Mouse (Mus musculus): ENCODE results near the gene Oip5. TPM values are rescaled to one million over a fixed set of nuclear protein-coding genes. Genes with fewer than 3 reads are reported as not detected.
A peak's percentile ranks its signal among the peaks of the same experiment; 100 is the strongest.
"Not testable (repeated sequence)": the region's sequence is repeated elsewhere in the genome, so short reads cannot be mapped to it uniquely, and the experiment has no call there.

Gene Oip5
- polyA plus RNA-seq, 1 experiment from 2014 or later, result 26.8 TPM

DNA sequence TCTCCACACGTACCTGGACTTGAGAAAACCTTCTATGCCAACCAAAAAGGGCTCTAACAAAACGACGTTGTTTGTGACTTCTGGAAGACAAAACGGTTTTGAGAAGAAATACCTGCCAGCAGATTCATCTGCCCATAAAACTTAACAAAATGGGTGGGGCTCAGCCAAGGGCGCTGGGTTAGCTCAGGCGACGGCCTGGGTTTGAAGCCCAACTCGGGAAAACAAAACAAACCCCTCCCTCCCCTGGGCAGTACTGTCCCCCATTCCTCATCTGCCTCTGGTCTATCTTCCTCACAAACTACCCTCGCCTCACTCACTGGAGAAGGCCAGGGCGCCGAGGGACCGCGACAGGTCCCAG lies 449 bp downstream of the Oip5 start:
- ATAC-seq (ENCODE audit: insufficient read depth, low FRiP score, low TSS enrichment) (no peak; the same call in 1 of the 2 replicates), DNase-seq (ENCODE audit: low spot score) (no peak)
- H3K4me1 ChIP-seq (ENCODE audit: control insufficient read depth, insufficient read depth, low read length), result peaks cover 7% of the 10 kb centered on the region; the same call in 1 of the 2 replicates
- peak overlapping the region; percentile 40 for H3K9ac ChIP-seq (ENCODE audit: low read length)
- H3K36me3 ChIP-seq (ENCODE audit: control insufficient read depth, insufficient read depth, low read length), result no peaks in the 10 kb centered on the region
- no peaks in the 10 kb centered on the region for H3K27me3 ChIP-seq (ENCODE audit: control insufficient read depth, insufficient read depth, low read length)
- H3K27ac ChIP-seq (ENCODE audit: low read depth, low read length), result no peak overlapping the region
- H3K4me2 ChIP-seq (ENCODE audit: low read depth), result peak overlapping the region; percentile 47
- H3K4me3 ChIP-seq (ENCODE audit: low read depth, low read length), result peak overlapping the region; percentile 59
- under 1% methylated on average over 13 of the region's 13 CpGs for WGBS
- no peaks in the 10 kb centered on the region for H3K9me3 ChIP-seq (ENCODE audit: control insufficient read depth, low read length)

GRCm38 (mm10) chr2:119607023-119607422 lies 11.2 kb downstream of the Oip5 start:
- no peak for ATAC-seq (ENCODE audit: insufficient read depth, low FRiP score, low TSS enrichment)

GRCm38 (mm10) chr2:119605361-119605973 lies 12.8 kb downstream of the Oip5 start:
- WGBS, result 93% methylated on average over 6 of the region's 6 CpGs
- Histone ChIP-seq H3K9me3 (ENCODE audit: control insufficient read depth, low read length) (no peaks in the 10 kb centered on the region), H3K4me2 (ENCODE audit: low read depth) (no peak overlapping the region), H3K27me3 (ENCODE audit: control insufficient read depth, insufficient read depth, low read length) (no peaks in the 10 kb centered on the region), H3K4me1 (ENCODE audit: control insufficient read depth, insufficient read depth, low read length) (no peaks in the 10 kb centered on the region), H3K4me3 (ENCODE audit: low read depth, low read length) (no peak overlapping the region), H3K36me3 (ENCODE audit: control insufficient read depth, insufficient read depth, low read length) (peaks cover 8% of the 10 kb centered on the region; the same call in 1 of the 2 replicates), H3K9ac (ENCODE audit: low read length) (no peak overlapping the region), H3K27ac (ENCODE audit: low read depth, low read length) (no peak overlapping the region)
- ATAC-seq (ENCODE audit: insufficient read depth, low FRiP score, low TSS enrichment), result no peak
- DNase-seq (ENCODE audit: low spot score), result no peak

More at GRCm38 (mm10) chr2:119607023-119607422, 11.2 kb downstream of the Oip5 start:
- no peaks in the 10 kb centered on the region for H3K9me3 ChIP-seq (ENCODE audit: control insufficient read depth, low read length)
- peaks cover 8% of the 10 kb centered on the region; the same call in 1 of the 2 replicates for H3K36me3 ChIP-seq (ENCODE audit: control insufficient read depth, insufficient read depth, low read length)
- no peaks in the 10 kb centered on the region for H3K4me1 ChIP-seq (ENCODE audit: control insufficient read depth, insufficient read depth, low read length)
- no peak overlapping the region for H3K9ac ChIP-seq (ENCODE audit: low read length)
- WGBS, result 96% methylated on average over 4 of the region's 4 CpGs
- H3K27ac ChIP-seq (ENCODE audit: low read depth, low read length), result no peak overlapping the region
- DNase-seq (ENCODE audit: low spot score), result no peak
- H3K4me2 ChIP-seq (ENCODE audit: low read depth), result no peak overlapping the region
- H3K27me3 ChIP-seq (ENCODE audit: control insufficient read depth, insufficient read depth, low read length), result no peaks in the 10 kb centered on the region
- H3K4me3 ChIP-seq (ENCODE audit: low read depth, low read length), result no peak overlapping the region

GRCm38 (mm10) chr2:119603909-119604308 lies 14.4 kb downstream of the Oip5 start:
- no peak overlapping the region for H3K4me3 ChIP-seq (ENCODE audit: low read depth, low read length)
- no peaks in the 10 kb centered on the region for H3K4me1 ChIP-seq (ENCODE audit: control insufficient read depth, insufficient read depth, low read length)
- no peak overlapping the region for H3K4me2 ChIP-seq (ENCODE audit: low read depth)
- H3K27me3 ChIP-seq (ENCODE audit: control insufficient read depth, insufficient read depth, low read length), result no peaks in the 10 kb centered on the region
- no peak overlapping the region for H3K9ac ChIP-seq (ENCODE audit: low read length)
- H3K36me3 ChIP-seq (ENCODE audit: control insufficient read depth, insufficient read depth, low read length), result peaks cover 8% of the 10 kb centered on the region; the same call in 1 of the 2 replicates
- WGBS, result 87% methylated on average over 2 of the region's 2 CpGs
- ATAC-seq (ENCODE audit: insufficient read depth, low FRiP score, low TSS enrichment) (no peak), DNase-seq (ENCODE audit: low spot score) (no peak)
- no peaks in the 10 kb centered on the region for H3K9me3 ChIP-seq (ENCODE audit: control insufficient read depth, low read length)
- no peak overlapping the region for H3K27ac ChIP-seq (ENCODE audit: low read depth, low read length)

- Histone ChIP-seq H3K27me3 (ENCODE audit: control insufficient read depth, insufficient read depth, low read length) (no peaks in the 10 kb centered on the region), H3K9me3 (ENCODE audit: control insufficient read depth, low read length) (no peaks in the 10 kb centered on the region), H3K27ac (ENCODE audit: low read depth, low read length) (no peak overlapping the region), H3K9ac (ENCODE audit: low read length) (no peak overlapping the region), H3K4me2 (ENCODE audit: low read depth) (no peak overlapping the region), H3K36me3 (ENCODE audit: control insufficient read depth, insufficient read depth, low read length) (peaks cover 9% of the 10 kb centered on the region; the same call in 1 of the 2 replicates), H3K4me3 (ENCODE audit: low read depth, low read length) (no peak overlapping the region), H3K4me1 (ENCODE audit: control insufficient read depth, insufficient read depth, low read length) (no peaks in the 10 kb centered on the region)
- 79% methylated on average over 1 of the region's 1 CpGs for WGBS
- ATAC-seq (ENCODE audit: insufficient read depth, low FRiP score, low TSS enrichment) (no peak), DNase-seq (ENCODE audit: low spot score) (no peak)
Measured at GRCm38 (mm10) chr2:119602488-119602887, 15.8 kb downstream of the Oip5 start.

DNA sequence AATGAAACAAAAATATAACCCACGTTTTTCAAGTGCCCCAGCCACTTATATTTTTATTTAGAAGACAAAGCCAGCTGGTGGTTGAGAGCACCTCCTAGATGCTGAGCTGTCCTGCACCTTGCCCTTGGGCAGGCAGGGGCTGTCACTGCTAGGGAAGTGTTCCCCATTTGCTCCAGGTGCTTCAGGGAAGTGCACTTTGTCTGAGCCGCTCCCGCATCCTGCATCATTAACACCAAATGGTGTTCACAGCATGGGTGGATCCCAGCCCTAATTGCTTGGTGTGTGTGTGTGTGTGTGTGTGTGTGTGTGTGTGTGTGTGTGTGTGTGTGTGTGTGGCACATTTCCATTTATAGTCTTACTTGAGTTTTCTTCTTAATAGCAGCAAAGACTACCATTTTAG lies 16.7 kb downstream of the Oip5 start:
- H3K4me3 ChIP-seq (ENCODE audit: low read depth, low read length); H3K4me1 ChIP-seq (ENCODE audit: control insufficient read depth, insufficient read depth, low read length); H3K27me3 ChIP-seq (ENCODE audit: control insufficient read depth, insufficient read depth, low read length); H3K4me2 ChIP-seq (ENCODE audit: low read depth); ATAC-seq (ENCODE audit: insufficient read depth, low FRiP score, low TSS enrichment); H3K9me3 ChIP-seq (ENCODE audit: control insufficient read depth, low read length); H3K9ac ChIP-seq (ENCODE audit: low read length); DNase-seq (ENCODE audit: low spot score); H3K27ac ChIP-seq (ENCODE audit: low read depth, low read length): not testable (repeated sequence)
- H3K36me3 ChIP-seq (ENCODE audit: control insufficient read depth, insufficient read depth, low read length), result peaks cover 12% of the 10 kb centered on the region
- 71% methylated on average over 3 of the region's 3 CpGs for WGBS

DNA sequence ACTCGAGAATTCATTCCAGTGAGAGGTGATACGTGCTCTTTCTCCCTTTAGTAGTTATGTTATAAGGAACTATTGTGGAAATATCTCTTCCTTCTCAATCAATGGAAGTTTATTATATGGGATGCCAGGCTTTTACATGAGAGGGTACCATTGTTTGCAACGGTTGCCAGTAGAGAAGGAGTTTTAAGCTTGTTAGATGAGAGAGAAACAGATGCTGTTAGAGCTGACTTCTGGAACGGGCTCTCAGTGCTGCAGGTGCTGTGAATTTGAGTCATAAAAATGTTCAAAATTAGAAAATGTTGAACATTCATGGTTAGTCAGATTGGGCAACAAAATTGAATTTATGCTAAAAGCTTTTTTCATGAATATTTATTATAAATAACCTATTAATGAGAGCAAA lies 17.2 kb downstream of the Oip5 start:
- no peaks in the 10 kb centered on the region for H3K4me1 ChIP-seq (ENCODE audit: control insufficient read depth, insufficient read depth, low read length)
- ATAC-seq (ENCODE audit: insufficient read depth, low FRiP score, low TSS enrichment) (no peak), DNase-seq (ENCODE audit: low spot score) (no peak)
- no peaks in the 10 kb centered on the region for H3K27me3 ChIP-seq (ENCODE audit: control insufficient read depth, insufficient read depth, low read length)
- WGBS, result 88% methylated on average over 4 of the region's 4 CpGs
- no peak overlapping the region for H3K4me2 ChIP-seq (ENCODE audit: low read depth)
- no peak overlapping the region for H3K27ac ChIP-seq (ENCODE audit: low read depth, low read length)
- no peak overlapping the region for H3K4me3 ChIP-seq (ENCODE audit: low read depth, low read length)
- H3K9me3 ChIP-seq (ENCODE audit: control insufficient read depth, low read length), result no peaks in the 10 kb centered on the region
- no peak overlapping the region for H3K9ac ChIP-seq (ENCODE audit: low read length)
- peaks cover 12% of the 10 kb centered on the region for H3K36me3 ChIP-seq (ENCODE audit: control insufficient read depth, insufficient read depth, low read length)

DNA sequence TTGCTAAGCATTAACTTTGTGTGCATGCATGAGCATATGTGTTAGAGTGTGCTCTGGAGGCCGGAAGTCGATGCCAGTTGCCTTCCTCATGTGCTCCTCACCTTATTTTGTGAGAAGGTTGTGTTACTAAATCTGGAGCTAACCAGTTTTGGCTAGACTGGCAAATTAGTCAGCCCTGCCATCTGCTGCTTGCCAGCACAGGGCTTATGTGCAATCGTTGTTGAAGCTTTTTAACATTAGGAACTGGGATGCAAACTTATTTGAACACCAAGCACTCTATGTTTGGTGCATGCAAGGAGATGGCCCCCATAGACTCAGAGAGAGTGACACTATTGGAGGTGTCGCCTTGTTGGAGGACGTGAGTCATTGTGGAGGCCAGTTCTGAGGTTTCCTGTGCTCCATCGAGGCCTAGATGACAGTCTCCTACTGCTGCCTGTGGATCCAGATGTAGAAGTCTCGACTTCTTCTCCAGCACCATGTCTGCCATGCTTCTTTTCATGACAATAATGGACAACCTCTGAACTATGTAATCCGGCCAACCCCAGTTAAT lies 21.4 kb downstream of the Oip5 start:
- Histone ChIP-seq H3K9me3 (ENCODE audit: control insufficient read depth, low read length) (no peaks in the 10 kb centered on the region), H3K4me2 (ENCODE audit: low read depth) (no peak overlapping the region), H3K27ac (ENCODE audit: low read depth, low read length) (no peak overlapping the region), H3K36me3 (ENCODE audit: control insufficient read depth, insufficient read depth, low read length) (peaks cover 7% of the 10 kb centered on the region), H3K27me3 (ENCODE audit: control insufficient read depth, insufficient read depth, low read length) (no peaks in the 10 kb centered on the region), H3K4me1 (ENCODE audit: control insufficient read depth, insufficient read depth, low read length) (peaks cover 8% of the 10 kb centered on the region; the same call in 1 of the 2 replicates), H3K9ac (ENCODE audit: low read length) (no peak overlapping the region), H3K4me3 (ENCODE audit: low read depth, low read length) (no peak overlapping the region)
- DNase-seq (ENCODE audit: low spot score) (no peak), ATAC-seq (ENCODE audit: insufficient read depth, low FRiP score, low TSS enrichment) (no peak)
- 91% methylated on average over 8 of the region's 8 CpGs for WGBS

DNA sequence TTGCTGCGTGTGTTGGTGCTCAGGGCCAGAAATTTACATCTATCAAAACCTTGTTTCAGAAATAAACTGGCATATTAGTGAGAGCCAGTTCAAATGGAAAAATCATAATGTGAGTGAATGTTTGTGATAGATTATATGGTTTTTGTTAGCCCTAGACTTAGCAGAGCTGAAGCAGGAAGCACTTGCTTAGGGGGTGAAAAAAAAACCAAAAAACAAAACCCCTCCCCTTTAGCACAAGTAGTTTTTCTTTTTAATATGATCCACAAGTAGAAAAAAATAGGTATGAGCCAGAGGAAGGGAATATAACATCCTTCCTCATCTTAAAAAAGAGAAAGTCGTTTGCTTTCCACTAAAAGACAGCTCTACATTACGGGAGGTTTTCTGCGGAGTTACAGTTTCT lies 23.0 kb downstream of the Oip5 start:
- peak overlapping the region; percentile 65 for H3K4me3 ChIP-seq (ENCODE audit: low read depth, low read length)
- peak overlapping the region; percentile 92; the same call in 1 of the 2 replicates for H3K9ac ChIP-seq (ENCODE audit: low read length)
- H3K27me3 ChIP-seq (ENCODE audit: control insufficient read depth, insufficient read depth, low read length), result no peaks in the 10 kb centered on the region
- no peaks in the 10 kb centered on the region for H3K9me3 ChIP-seq (ENCODE audit: control insufficient read depth, low read length)
- no peak for ATAC-seq (ENCODE audit: insufficient read depth, low FRiP score, low TSS enrichment)
- no peak for DNase-seq (ENCODE audit: low spot score)
- H3K27ac ChIP-seq (ENCODE audit: low read depth, low read length), result no peak overlapping the region
- 61% methylated on average over 4 of the region's 4 CpGs for WGBS
- peaks cover 8% of the 10 kb centered on the region; the same call in 1 of the 2 replicates for H3K4me1 ChIP-seq (ENCODE audit: control insufficient read depth, insufficient read depth, low read length)
- H3K36me3 ChIP-seq (ENCODE audit: control insufficient read depth, insufficient read depth, low read length), result peaks cover 7% of the 10 kb centered on the region
- peak overlapping the region; percentile 70 for H3K4me2 ChIP-seq (ENCODE audit: low read depth)

Measured in neural tube, embryonic 11.5 days (tissue).